Mouse (Mus musculus) cortical plate, adult 2 months (tissue): ENCODE data around the gene Taldo1. TPM values are rescaled to one million over a fixed set of nuclear protein-coding genes. Genes with fewer than 3 reads are reported as not detected.
"Not testable (repeated sequence)": the region's sequence is repeated elsewhere in the genome, so short reads cannot be mapped to it uniquely, and the experiment has no call there.

Experiments used
- H3K27ac ChIP-seq: fragments of 200-500 bp; 2 replicates; pipeline ENCODE4 v1.5.1; 2012; ENCODE audit warnings: low read length, control low read depth, inconsistent platforms; ENCODE audit not compliant: insufficient read depth
- H3K4me1 ChIP-seq: fragments of 200-500 bp; 2 replicates; pipeline ENCODE4 v1.6.1; 2011; ENCODE audit warnings: low read length; ENCODE audit not compliant: control insufficient read depth, insufficient read depth
- H3K4me3 ChIP-seq: fragments of 200-500 bp; 2 replicates; pipeline ENCODE4 v1.5.1; 2011; ENCODE audit warnings: mild to moderate bottlenecking, low read length, control low read depth; ENCODE audit not compliant: insufficient read depth
- CTCF ChIP-seq: fragments of 200-500 bp; IDR thresholded peaks from 2 replicates; pipeline ENCODE4 v1.5.1; 2011; ENCODE audit warnings: mild to moderate bottlenecking, control low read depth, low read length; ENCODE audit not compliant: insufficient read depth; ENCODE audit errors: extremely low read depth
- POLR2A ChIP-seq: fragments of 200-500 bp; IDR thresholded peaks from 2 replicates; pipeline ENCODE4 v1.6.1; 2011; ENCODE audit warnings: mild to moderate bottlenecking, low read length, control low read depth; ENCODE audit not compliant: insufficient read depth; ENCODE audit errors: extremely low read depth
- polyA plus RNA-seq: library from polyadenylated mRNA; depleted of rRNA; stranded (reverse); fragments of >200 nt; gene quantifications from 2 replicates; pipeline ENCODE4 v1.2.3, GENCODE M21; 2012

Gene Taldo1
- polyA plus RNA-seq, 1 experiment: 193 TPM

DNA sequence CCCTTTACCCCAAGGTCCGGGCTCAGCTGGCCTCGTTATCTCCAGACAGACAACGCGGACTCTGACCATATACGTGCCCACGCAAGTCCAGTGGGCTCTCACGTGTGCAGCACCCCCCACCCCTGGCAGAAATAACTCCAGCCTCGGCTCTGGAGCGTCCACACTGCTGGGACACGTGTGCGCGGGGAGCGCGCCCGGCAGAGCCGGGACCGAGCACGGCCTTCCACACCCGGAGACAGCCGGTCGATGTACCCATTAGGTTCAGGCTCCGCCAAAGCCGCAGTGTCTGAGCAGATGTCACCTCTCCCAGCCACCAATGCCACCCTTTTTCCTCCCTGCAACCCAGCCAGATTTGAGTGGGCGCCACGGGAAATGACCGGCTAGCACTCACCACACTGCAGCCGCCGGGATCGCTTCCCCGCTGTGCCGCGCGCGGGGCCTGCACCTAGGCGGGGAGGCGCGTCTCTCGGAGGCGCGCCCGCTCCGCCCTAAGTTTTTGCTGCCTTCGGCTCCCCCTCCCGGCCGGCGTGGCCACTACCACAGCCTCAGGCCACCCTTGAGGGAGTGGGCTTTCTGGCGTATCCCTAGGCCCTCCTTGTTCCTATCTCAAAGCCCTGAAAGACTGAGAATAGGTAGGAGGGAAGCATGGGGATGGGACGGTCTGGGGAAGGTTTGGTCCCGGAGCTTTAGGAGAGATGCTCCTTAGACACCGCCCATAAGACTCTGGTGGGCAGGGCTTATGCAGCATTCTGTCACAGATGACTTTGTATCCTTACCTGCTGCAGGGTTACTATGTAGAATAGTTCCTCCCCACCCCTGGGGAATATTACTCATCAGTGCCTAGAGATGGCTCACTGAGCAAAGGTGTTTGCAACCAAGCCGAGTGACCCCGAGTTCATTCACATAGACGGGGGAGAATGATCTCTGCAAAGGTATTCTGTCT is 45.5 kb downstream of the Taldo1 start, which contains the start of gene Slc25a22:
TSS of gene Slc25a22 (minus strand) at position 715 of the 943 bp plus-strand sequence.
- H3K4me3 ChIP-seq: peak within 1 kb of the TSS; percentile 75
- H3K27ac ChIP-seq: peak within 1 kb of the TSS; percentile 79
- peaks cover 6% of the 10 kb centered on the region for H3K4me1 ChIP-seq
- peak; percentile 53 for TF ChIP-seq CTCF
- TF ChIP-seq POLR2A: peak; percentile 72

DNA sequence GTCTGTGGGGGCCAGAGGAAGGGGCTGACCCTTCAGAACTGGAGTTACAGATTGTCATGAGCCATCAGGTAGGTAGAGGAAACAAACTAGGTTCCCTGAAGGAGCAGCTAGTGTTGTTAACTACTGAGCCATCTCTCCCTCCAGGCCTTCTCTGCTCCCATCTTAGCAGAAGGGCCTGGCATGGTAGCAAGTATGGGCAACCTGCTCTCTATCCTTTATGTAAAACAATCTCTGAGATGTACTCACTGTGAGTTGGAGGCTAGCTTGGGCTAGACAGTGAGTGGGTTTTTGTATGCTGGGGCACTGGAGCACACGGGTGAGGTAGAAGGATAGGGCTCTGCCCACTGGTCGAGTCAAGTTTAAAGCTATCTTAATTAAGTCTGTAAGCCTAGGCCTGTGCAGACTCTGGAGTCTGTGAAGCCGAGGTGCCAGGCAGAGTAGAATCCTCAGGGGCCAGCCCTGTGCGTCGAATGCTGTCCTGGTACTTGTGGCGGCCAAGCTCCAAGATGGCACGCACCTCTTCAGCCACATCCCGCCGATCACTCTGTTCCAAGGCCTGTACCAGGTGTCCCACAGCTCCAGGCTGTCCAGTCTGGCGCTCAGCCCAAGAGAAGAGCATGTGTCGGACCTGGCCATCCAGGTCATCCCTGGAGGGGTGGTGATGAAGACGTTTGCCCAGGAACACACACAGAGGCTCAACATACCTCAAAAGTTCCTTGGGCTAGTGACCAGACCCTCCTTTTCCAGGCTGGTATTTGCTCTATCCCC is 46.4 kb downstream of the Taldo1 start:
- Histone ChIP-seq H3K4me3 (no peak overlapping the region), H3K27ac (no peak overlapping the region), H3K4me1 (peaks cover 6% of the 10 kb centered on the region)
- TF ChIP-seq CTCF: no peak
- no peak for TF ChIP-seq POLR2A

DNA sequence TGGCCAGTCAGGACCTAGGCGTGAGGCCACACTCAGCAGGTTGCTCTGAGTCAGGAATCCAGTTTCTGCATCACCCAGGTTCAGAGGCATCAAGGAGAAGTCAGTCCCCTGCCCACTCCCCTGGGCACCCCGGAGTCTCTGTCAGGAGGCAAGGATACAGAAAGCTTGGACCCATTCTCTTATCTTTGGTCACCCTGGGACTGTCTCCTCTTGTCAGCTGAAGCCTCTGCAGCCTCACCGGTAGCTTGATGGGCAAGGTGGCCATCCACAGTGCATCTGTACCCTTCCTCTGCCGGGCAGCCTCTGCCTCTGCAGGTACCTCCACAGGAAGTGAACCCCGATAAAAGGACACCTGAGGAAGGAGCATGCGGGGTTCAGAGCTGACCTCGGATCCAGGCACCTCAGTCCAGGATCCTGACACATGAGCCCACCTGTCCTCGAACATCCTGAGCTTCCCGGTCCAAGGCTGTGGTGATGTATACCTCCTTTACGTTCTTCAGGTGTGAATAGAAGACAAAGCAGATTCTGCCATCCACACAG is 47.2 kb downstream of the Taldo1 start:
- Histone ChIP-seq H3K4me3 (no peak overlapping the region), H3K4me1 (peaks cover 6% of the 10 kb centered on the region), H3K27ac (no peak overlapping the region)
- TF ChIP-seq POLR2A (no peak), CTCF (no peak)

DNA sequence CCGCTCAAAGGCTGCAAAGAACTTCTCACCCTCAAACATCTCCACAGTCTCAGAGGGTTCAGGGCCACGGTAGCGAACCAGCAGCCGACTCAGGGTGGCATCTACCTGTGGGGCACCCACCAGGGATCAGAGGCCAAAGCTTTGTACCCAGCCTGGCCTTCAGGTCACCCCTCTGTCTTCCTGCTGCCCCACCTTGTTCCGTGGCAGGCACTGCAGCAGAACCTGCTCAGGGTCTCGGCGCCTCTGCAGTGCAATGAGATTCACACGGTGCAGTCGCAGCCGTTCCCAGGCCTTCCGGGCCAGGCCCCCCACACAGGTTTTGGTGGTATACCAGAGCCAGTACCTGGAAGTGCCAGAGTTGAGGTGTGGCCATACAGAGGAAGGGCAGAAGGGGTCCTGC is 47.8 kb downstream of the Taldo1 start:
- TF ChIP-seq CTCF: no peak
- Histone ChIP-seq H3K4me3 (no peak overlapping the region), H3K27ac (no peak overlapping the region), H3K4me1 (peaks cover 6% of the 10 kb centered on the region)

DNA sequence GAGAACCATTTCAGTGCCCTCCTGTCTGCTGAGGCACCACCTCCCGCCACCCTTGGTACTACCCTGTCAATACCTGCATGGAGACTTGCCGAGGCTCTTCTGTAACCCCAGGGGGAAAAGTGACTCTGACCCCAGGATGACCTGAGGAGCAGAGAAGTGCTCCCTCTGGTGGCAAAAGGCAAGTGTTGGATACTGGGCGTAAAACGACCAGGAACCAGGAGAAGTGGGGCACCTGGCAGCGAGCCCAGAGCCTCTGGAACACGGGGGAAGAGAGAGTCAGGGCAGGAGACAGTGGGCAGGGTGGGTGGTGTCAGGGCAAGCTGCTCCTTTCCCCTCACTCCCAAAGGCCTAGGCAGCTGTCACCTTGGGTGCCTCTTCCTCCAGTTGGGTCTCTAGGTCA is 48.6 kb downstream of the Taldo1 start:
- TF ChIP-seq POLR2A: no peak
- peak; percentile 59 for TF ChIP-seq CTCF
- H3K4me3 ChIP-seq: no peak overlapping the region
- peaks cover 3% of the 10 kb centered on the region for H3K4me1 ChIP-seq

DNA sequence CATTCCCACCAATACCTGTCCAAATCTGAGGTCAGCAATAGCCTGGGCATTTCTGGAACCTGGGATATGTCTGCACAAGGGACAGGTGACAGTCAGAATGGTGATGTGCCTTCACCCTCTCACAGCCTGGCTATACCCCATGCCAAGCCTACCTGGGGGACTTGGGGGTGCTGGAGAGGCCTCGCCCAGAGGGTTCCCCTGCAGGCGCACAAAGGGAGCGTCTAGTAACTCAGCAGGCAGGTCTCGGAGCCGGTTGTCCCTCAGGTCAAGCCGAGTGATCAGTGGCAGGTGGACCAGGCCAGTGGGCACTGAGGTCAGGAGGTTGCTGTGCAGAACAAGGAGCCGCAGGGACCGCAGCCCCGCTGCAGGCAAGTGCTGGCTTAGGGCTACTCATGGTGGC is 49.5 kb downstream of the Taldo1 start:
- H3K27ac ChIP-seq: no peak overlapping the region
- H3K4me1 ChIP-seq: no peaks in the 10 kb centered on the region; the same call in 1 of the 2 replicates
- H3K4me3 ChIP-seq: no peak overlapping the region
- TF ChIP-seq CTCF: no peak
- no peak for TF ChIP-seq POLR2A

More for the DNA sequence above, 48.6 kb downstream of the Taldo1 start:
- H3K27ac ChIP-seq: no peak overlapping the region

DNA sequence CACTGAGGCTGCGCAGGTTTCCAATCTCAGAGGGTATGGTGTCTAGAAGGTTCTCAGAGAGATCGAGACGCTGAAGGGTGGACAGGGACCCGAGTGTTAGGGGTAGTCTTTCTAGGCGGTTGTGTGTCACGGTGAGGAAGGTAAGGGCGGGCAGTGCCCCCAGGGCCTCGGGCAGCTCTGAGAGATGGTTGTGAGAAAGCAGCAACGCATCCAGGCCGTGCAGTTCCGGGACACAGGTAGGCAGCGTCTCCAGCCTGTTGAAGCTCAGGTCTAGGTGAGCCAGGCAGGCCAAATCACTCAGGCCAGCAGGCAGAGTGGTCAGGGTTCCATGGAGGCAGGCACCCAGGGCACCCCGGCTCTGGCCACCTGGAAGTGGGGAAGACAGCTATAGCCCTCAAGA is 50.2 kb downstream of the Taldo1 start:
- TF ChIP-seq CTCF (no peak), POLR2A (no peak)

DNA sequence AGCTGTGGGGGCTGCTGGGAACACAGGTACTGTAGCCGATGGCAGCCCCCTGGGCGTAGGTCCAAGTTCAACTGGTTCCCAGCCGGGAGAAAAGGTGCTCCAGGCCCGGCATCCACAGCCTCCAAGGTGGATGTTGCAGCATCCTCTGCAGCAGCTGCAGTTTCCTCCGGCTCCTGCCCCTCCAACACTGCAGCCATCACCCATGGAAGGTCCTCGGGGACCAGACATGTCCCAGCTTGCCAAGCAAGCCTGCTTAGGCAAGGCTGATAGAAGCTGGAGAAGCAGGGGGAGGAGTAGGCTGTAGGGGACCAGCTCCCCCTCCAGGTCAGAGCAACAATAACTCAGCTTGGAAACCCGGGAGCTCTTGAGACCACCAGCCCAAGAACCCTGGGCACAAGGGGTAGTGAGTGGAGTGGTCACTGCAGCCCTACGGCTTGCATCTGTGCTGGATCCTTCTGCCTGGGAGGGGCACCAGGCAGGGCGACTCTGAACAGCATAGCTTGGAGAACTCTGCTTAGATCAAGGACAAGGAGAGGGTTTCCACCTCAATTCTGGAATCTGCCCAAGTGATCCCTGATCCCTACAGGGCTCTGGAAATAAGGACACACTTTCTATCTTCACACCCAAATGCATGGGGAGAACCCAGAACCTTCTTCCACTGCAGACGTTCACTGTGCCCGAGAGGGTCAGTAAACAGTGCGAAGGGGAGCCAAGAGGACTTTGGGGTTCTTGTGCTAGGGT is 51.3 kb downstream of the Taldo1 start:
- no peak for TF ChIP-seq CTCF
- no peak for TF ChIP-seq POLR2A
- no peak overlapping the region for H3K27ac ChIP-seq

More for the DNA sequence above, 50.2 kb downstream of the Taldo1 start:
- no peaks in the 10 kb centered on the region for H3K4me1 ChIP-seq
- H3K4me3 ChIP-seq: no peak overlapping the region
- H3K27ac ChIP-seq: no peak overlapping the region

DNA sequence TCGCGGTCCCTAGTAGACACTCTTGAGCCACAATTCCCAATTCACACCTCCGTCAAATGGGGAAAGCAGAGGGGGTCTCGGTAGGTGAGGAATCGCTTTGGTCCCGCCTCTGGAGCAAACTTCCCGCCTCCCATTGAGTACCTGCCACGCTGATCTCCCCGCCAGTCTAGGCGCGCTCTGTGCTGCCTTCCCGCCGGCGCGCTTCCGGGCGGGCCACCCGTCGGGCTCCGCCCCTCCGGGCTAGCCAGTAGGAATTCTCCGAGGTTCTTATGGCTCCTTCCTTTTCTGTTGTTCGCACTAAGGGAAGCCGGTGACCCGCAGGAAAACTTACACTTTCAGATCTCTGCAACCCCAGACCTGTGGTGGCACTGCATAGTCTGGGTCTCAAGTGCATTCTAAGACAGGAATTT is 51.8 kb downstream of the Taldo1 start, which contains the start of gene Pidd1:
TSS of gene Pidd1 (minus strand) at position 198 of the 410 bp plus-strand sequence.
- Histone ChIP-seq H3K27ac (no peak within 1 kb of the TSS), H3K4me1 (peaks cover 4% of the 10 kb centered on the region; the same call in 1 of the 2 replicates), H3K4me3 (no peak within 1 kb of the TSS)
- no peak for TF ChIP-seq POLR2A
- no peak for TF ChIP-seq CTCF

More for the DNA sequence above, 51.3 kb downstream of the Taldo1 start:
- Histone ChIP-seq H3K4me3 (no peak overlapping the region), H3K4me1 (no peaks in the 10 kb centered on the region; the same call in 1 of the 2 replicates)

DNA sequence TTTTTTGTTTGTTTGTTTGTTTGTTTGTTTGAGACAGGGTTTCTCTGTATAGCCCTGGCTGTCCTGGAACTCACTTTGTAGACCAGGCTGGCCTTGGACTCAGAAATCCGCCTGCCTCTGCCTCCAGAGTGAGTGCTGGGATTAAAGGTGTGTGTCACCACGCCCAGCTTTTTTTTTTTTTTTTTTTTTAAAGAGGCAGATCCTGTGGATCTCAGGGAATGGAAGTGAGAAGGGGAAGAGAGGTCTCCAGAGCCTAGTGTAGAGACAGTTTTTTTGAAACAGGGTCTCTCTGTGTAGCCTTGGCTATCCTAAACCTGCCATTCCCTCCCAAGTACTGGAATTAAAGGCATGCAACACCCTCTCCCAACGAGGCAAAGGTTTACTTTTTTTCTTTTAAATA is 54.4 kb downstream of the Taldo1 start:
- not testable (repeated sequence) for H3K4me1 ChIP-seq, H3K4me3 ChIP-seq

More for the DNA sequence above, 54.4 kb downstream of the Taldo1 start:
- H3K27ac ChIP-seq: not testable (repeated sequence)
